Mouse (Mus musculus): ENCODE data around the gene Ckb. TPM values are rescaled to one million over a fixed set of nuclear protein-coding genes. Genes with fewer than 3 reads are reported as not detected.
"Not testable (repeated sequence)": the region's sequence is repeated elsewhere in the genome, so short reads cannot be mapped to it uniquely, and the experiment has no call there.

The Ckb gene
- total RNA-seq, 2 experiments from 2014 or later: 1,727 to 1,729 TPM

DNA sequence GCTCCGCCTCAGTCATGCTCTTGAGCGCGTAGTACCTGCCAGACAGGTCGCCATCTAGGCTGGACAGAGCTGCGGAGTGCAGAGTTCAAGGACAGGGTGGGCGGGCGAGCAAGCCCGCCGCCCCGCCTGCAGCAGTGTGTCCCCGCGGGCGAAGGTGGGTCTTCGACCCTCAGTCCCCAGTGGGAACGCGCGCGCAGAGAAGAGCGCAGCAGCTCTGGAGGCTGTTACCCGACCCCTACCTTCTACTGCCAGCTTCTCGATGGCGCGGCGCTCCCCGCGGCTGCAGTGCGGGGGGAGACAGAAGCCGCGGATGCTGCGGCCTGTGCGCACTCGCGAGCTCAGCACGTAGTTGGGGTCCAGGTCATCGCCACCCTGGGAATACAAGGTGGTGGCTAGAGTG lies 1.2 kb downstream of the Ckb start:
- intact Hi-C loops (cut with DNase I): no loop called here
- DNase-seq (ENCODE audit: low spot score in 2 of 2): peak in 1 of 2 experiments; percentile 17

DNA sequence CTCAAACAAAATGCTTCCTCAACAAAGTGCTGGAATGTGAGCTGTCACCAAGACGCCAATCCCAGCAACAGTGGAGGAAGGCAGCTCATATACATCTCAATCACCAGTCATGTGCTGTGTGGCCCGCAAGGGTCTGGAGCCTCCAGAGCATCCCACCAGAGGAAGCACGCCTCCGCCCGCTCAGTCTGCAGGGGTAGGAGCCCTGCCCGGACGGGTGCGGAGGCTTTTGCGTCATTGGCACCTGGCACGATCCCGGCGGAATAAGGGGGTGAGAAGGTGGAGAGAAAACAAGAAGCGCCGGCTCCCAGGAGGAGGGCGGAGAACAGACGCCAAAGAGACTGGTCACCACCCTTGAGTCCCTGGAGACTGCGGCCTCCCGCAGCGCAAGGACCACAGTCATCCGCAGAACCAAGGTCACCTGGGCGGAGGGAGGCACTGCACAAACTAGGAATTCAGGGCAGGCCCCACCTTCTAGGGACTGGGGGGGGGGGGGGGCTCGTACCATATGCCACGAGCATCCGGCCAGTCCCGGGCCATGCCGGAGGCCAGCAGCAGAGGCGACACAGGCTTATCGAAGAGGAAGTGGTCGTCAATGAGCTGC lies 1.7 kb downstream of the Ckb start:
- peak; percentile 49 to 90 for DNase-seq (ENCODE audit: low spot score in 2 of 2)
- intact Hi-C loops (cut with DNase I): no loop called here

DNA sequence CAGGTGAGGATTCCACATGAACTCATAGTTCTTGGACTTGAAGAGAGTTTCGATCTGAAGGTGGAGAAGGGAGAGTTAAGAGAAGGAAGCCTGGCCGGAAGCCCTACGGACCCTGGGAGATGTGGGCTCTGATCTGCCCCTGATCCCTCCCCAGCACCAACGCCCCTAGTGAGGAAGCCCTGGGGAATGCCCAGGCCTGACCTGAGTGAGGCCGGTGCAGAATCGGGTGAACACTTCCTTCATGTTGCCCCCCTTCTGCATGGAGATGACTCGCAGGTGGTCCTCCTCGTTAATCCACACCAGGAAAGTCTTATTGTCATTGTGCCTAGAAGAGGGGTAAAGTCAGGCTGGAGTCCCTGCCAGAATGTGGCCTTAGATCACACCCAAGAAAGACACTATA lies 2.2 kb downstream of the Ckb start:
- DNase-seq (ENCODE audit: low spot score in 2 of 2): no peak
- intact Hi-C loops (cut with DNase I): no loop called here

DNA sequence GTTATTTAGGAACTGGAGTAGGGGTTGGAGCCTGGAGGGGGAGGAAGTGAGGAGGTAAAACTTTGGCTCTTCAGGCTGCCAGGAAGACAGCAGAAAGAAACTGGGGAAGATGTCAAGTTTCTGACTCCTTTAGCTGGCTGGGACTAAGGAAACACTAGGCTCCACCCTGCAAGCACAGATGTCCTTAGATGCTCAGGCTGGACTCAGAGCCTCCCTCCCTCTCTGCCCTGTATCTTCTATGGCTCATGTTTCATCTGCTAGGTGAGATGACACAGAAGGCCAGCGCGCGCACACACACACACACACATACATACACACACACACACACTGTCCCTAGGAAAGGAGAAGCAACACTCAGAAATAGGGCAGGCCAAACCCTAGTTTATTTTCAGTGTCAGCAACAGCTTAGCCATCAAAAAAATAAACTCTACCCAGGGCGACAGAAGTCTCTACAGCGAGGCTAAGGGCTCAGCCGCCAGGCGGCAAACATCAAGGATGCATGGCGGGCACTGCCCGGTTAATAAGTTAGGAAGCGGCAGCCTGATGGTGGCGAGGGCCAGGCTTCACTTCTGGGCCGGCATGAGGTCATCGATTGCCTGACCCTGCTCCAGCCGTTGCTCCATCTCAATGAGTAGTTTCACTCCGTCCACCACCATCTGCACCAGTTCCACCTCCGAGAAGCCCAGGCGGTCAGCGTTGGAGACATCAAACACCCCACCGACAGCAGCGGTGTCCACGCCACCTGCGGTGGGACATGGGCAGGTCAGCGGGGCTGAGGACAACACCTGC lies 2.9 kb downstream of the Ckb start:
- peak; percentile 31 to 73 for DNase-seq (ENCODE audit: low spot score in 2 of 2)
- intact Hi-C loops (cut with DNase I): loop anchor here (1.0 kb wide), 2 partner anchors 27 to 63 kb away; no protein-coding TSS in a partner anchor

DNA sequence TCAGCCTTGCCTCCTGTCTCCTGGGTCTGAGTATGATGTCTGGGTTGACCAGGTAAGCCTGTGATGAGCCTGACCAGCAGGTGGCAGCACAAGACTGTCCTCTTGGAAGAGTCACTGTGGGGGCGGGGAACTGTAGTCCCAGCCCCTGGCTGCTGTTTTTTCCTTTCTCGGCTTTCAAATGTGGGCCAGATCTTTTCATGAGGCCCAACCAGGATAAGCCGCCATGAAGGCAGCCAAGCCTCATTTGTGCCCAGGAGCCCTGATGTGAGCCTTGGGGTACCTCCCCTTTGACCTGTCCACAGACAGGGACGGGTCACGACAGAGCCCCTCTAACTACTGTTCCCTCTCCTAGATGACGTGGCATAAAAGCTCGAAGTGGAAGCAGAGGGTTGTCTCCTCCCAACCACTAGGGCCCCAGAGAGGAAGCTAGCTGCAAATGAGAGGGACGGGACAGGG lies 3.7 kb downstream of the Ckb start:
- intact Hi-C loops (cut with DNase I): loop anchor here (1.0 kb wide), 2 partner anchors 28 to 64 kb away; no protein-coding TSS in a partner anchor
- DNase-seq (ENCODE audit: low spot score in 2 of 2): peak; percentile 96 to 98

DNA sequence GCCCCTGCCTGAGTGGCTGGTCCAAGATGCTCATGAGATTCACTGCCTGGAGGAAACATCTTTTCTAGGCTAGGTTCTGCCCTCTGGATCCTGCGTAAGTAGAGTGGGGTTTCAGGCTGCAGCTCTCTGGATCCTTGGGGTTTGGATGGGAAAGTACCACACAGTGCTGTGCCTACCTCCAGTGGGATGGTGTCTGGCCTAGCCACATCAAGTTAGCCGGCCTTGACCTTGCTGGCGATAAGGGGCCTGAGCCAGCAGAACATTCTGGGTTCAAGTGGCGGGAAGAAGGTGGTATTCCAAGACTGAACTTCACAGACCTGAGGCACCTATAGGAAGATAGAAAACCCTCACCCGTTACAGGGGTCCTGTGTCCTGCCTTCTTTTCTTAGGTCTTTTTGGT lies 4.7 kb downstream of the Ckb start:
- intact Hi-C loops (cut with DNase I): no loop called here
- DNase-seq (ENCODE audit: low spot score in 2 of 2): no peak

DNA sequence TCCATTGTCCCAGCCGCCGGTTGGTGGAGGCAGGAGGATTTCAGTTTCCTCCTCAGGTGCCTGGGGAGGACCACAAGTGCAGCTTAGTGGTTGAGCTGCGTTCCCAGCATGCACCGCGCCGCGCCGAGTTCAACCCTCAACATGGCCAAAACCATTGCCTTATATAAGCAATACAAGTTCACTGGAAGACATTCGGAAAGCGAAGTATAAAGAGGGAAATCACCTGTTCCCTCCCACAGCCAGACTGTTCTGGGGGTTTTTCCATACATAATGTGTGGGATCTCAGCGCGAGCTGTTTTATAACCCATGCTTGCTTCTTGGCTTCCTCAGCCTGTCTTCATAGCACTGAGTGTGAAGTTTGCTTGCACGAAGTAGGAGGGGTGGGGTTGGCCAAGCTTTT lies 5.8 kb downstream of the Ckb start:
- DNase-seq (ENCODE audit: low spot score in 2 of 2): peak; percentile 77 to 95
- intact Hi-C loops (cut with DNase I): no loop called here

DNA sequence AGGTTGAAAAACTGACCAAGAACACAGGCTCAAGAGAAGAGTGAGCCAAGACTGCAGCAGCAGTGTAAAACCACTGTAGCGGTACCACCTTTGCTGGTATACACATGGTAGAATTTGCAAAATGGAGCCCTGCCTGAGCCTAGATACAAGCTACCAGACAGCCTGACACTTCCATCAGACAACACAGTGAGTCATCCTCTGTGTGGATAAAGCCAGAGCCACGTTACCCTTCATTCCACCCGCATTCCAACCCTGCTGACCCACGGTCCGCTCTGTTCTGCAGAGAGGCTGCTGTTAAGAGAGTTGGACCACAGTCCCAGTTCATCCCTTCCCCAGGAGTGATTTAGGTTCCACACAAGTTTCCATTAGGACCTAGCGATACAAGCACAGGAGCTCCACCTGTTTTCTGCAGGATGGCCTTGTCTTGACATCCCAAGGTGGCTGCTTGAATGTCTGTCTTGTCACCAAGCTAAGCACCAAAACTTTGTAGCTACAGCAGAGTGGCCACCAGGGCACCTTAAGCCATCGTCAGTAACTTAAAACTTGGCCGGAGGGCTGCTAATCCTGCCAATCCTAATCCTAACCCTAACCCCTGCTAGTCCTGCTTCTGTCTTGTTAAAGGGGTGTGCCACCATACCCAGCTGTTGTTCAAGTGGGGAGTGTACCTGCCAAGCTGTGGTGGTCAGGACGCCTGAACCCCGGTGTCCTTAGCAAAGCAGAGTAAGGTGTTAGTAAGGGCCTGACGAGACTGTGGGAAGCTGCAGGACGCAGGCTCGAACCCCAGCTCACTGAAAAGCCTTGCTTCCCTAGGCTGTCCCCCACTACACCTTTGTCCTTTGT lies 6.9 kb downstream of the Ckb start:
- intact Hi-C loops (cut with DNase I): no loop called here
- no peak for DNase-seq (ENCODE audit: low spot score in 2 of 2)

DNA sequence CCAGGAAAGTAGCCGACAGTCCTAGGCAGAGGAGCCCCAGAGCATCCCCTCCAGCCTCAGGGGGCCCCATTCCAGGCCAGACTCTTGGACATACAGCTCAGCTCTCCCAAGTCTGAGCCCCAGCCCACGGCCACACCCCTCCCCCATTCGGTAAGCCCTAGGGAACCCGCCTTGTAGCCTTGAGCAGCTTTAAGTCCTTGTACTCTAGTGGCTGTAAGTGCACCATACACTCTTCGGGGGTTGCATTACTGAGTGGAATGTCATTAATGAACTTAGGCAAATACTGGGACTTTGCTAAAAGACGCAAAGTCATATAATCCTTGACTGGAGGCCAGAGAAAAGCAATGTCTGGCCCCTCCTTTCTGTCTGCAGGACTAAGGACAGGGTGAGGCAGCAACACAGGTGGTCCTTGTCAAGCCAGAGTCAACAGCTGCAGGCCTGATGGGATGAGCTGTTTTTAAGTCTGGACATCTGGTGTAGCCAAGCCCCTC lies 7.9 kb downstream of the Ckb start:
- no peak for DNase-seq (ENCODE audit: low spot score in 2 of 2)
- intact Hi-C loops (cut with DNase I): no loop called here

DNA sequence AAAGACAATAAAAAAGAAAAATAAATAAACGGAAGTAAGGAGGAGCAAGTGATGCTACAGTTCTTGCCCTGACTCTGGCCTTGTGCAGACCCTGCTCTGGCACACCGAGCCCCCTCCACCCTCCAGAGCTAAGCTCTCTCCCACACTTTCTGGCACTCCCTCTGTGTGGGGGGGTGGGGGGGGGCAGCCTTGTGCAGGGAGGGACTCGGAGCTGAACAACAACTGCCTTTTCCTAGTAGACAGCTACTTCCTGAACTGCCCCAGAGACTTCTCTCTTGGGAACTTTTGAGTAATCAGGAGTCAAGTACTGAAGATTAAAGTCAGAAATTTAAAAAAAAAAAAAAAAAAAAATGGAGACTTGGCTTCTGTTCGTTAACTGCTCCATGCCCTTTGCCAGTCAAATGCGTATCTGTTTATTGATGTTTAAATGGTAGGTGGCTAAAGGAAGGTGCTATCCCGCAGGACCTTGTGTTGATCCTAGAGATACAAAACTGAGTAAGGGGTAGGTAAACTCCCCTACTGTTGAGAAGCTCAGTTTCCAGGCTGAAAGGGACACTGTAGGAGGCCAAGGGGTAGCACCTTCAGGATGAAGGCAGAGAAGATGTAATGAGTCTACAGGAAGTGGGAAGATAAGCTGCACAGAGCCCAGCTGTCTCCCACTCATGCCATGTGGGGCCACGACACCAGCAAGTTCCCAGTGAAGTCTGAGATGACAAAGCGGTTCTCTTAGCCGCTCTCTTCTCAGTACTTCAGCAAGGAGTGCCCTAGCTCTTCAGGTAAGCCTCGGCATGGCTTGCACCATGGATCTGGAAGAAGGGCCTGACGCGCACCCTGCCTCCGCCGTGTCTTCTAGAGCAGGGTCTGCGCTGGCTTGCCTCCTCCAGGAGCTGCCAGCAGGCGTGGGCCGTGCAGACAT lies 8.7 kb downstream of the Ckb start:
- intact Hi-C loops (cut with DNase I): no loop called here
- no peak for DNase-seq (ENCODE audit: low spot score in 2 of 2)

DNA sequence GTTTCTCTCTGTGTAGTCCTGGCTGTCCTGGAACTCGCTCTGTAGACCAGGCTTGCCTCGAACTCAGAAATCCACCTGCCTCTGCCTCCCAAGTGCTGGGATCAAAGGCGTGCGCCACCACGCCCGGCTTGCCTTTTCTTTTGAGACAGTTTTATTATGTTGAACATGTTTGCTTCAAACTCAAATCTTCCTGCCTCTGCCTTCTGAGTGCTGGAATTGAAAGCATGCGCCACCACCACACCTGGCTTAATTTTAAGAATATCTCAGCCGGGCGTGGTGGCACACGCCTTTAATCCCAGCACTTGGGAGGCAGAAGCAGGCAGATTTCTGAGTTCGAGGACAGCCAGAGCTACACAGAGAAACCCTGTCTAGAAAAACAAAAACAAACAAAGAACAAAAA lies 10.6 kb downstream of the Ckb start:
- DNase-seq (ENCODE audit: low spot score in 2 of 2); intact Hi-C loops (cut with DNase I): not testable (repeated sequence)

DNA sequence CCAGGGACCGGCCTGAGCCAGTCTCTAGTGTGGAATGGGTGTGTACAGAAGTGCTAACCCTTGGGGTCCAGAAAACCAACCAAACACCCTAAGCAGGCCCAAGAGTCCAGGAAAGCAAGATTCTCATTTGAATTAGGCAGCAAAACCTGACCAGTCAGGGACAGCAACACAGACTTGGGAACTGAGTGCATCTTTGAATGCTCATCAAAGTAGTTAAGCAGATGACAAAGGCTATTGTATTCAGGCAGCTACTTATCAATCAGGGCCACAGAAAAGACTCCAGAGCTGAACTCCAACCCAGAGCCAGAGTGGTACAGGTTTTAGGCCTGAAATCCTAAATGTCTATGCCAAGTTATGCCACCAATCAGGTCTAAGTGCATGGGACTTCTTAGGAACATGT lies 11.5 kb downstream of the Ckb start:
- DNase-seq (ENCODE audit: low spot score in 2 of 2): no peak
- intact Hi-C loops (cut with DNase I): no loop called here

DNA sequence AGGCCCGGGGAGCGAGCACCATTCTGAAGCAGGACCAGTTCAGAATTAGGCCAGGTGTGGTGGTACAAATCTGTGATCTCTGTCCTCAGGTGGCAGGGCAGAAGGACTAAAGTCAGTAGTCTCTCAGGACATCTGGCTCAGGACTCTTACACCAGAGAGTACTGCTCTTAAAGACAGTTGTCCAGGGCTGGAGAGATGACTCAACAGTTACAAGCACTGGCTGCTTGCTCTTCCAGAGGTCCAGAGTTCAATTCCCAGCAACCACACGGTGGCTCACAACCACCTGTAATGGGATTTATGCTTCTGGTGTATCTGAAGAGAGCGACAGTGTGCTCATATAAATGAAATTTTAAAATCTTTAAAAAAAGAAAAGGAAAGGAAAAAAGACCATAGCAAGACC lies 12.8 kb downstream of the Ckb start:
- DNase-seq (ENCODE audit: low spot score in 2 of 2): no peak
- intact Hi-C loops (cut with DNase I): no loop called here

DNA sequence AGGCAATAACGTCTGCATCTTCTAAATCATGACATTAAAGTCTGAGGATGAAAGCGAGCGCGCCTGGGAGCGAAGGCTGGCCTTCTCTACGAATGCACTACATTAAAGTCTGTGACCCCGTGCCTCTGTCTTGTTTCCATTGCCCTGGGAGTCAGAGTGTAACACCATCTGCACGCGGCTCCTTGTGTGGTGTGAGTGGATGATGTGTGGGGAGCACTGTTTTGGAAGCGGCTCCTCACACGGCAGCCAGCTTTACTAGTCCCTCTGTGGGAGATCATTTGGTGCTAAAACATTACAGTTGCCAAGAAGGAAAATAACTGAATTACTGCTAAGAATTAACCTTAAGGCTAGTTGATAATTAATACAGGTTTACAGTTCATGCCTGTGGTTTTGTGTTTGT lies 16.4 kb downstream of the Ckb start:
- intact Hi-C loops (cut with DNase I): no loop called here

DNA sequence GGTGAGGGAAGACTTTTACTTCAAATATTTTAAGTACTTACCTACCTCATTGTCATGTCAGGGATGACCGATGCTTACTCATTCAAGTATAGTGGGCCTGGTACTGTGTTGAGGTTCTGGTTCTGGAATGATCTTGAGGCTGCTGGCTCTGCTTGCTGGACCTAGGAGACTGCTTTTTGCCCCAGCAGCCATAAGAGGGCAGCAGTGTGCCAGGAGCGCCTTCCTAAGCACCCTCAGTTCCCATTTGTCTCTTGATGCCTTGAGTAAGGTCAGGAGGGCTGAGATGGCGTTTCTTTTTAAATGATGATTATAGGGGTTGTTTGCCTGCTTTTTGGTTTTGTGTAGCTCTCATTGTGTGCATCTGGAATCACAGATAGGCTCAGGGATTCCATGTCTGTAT lies 18.7 kb downstream of the Ckb start:
- intact Hi-C loops (cut with DNase I): loop anchor here (1.0 to 2.0 kb wide), 2 partner anchors 43 to 79 kb away; no protein-coding TSS in a partner anchor
- peak; percentile 77 to 86 for DNase-seq (ENCODE audit: low spot score in 2 of 2)

More for the DNA sequence above, 16.4 kb downstream of the Ckb start:
- no peak for DNase-seq (ENCODE audit: low spot score in 2 of 2)

DNA sequence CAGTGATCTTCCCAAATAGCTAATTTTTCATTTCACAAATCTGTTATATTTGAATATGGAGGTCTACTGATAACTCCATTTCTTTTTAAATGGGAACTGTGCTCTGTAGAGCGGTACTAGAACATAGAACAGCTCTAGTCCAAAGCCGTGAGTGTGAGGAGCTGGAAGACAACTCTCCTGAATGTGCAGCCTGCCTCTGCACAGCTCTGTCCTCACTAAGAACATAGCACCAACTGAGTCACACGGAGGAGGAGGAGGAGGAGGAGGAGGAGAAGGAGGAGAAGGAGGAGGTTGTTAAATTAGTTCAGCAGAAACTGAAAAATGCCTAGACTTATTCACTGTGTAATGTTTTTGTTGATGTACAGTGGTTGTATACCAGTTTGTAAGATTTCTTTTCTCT lies 19.2 kb downstream of the Ckb start:
- DNase-seq (ENCODE audit: low spot score in 2 of 2): peak in 1 of 2 experiments; percentile 70
- intact Hi-C loops (cut with DNase I): loop anchor here (1.0 to 2.0 kb wide), 2 partner anchors 44 to 79 kb away; no protein-coding TSS in a partner anchor

DNA sequence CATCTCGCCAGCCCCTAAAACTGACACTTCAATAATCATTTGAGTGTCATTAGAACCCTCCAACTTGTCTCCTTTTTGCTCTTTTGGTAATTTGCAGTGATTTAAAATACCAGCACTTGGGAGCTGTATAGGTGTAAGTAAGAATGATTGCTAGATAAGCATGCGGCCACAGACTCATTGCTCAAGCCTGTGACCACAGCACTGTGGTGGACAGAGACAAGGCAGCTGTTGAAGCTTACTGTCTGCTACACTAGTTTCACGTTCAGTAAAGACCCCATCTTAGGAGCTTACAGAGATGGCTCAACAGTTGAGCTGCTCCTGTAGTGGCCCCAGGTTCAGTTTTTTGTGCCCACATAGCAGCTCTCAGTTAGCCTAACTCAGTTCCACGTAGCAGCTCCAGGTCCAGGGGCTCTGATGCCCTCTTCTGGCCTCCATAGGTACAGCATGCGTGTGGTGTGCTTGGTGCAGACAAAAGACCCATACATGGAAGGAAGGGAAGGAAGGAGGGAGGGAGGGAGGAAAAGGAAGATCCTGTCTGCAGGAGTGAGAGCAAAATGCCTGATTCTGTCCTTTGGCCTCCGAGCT lies 24.0 kb downstream of the Ckb start:
- peak; percentile 71 to 79 for DNase-seq (ENCODE audit: low spot score in 2 of 2)
- intact Hi-C loops (cut with DNase I): loop anchor here (10.0 kb wide), 1 partner anchor 223 kb away; no protein-coding TSS in a partner anchor

All from left cerebral cortex, postnatal 25 days (tissue).